Mouse (Mus musculus): ENCODE results near the gene Hilpda. TPM values are rescaled to one million over a fixed set of nuclear protein-coding genes. Genes with fewer than 3 reads are reported as not detected.

The Hilpda gene
- 4.0 TPM for polyA plus RNA-seq (2014; fragmentation: Illumina TruSeq; extraction: RNeasy Lipid Tissue Mini Kit (QIAGEN cat#74804); ENCODE audit: low replicate concordance)

GRCm38 (mm10) chr6:29272312-29273072 is at the start of gene Hilpda:
Gene Hilpda, plus strand, starts transcription at chr6:29272488.

DNA sequence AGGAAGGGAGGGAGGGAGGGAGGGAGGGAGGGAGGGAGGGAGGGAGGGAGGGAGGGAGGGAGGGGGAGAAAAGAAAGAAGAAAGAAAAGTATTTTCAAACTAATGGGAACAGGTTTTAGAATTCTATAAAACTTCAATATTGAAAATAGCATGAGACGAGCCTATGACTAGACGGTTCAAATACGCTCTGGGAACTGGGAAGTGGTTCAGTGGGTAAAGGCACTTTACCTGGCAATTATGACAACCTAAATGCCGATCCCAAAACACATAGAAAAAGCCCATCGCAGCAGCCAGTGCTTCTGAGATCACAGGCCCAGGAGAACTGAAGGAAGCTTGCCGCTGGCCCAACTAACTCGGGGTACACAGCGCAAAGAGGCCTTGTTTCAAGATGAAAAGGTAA is 7.0 kb downstream of the Hilpda start, which contains the start of gene Fam71f2:
Gene Fam71f2, plus strand, starts transcription at position 301 of the 400 bp plus-strand sequence.

DNA sequence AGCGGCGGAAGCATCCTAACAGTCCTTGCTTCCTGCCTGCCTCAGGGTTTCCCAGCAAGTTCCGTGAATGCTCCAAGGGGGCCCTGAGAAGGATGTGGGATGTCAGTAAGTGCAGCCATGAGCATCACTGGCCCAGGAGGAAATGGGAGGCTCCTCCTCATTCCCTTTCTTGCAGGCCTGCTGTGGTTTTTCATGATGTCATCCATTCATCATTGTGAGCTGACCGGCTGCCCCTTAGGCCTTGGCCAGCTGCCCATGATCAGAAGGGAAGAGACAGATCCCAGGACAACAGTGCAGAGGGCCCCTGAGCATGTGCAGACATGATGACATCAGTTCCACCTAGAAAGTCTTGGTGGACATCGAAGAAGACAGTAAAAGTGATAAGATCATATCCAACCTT is 46.6 kb downstream of the Hilpda start, which contains the start of gene Fam71f1:
Gene Fam71f1, plus strand, starts transcription at position 262 of the 400 bp plus-strand sequence.

Other genes with a start within 250 kb of the Hilpda start
- gene Lep, start 212.3 kb upstream of the Hilpda start, polyA plus RNA-seq (2014; fragmentation: Illumina TruSeq; extraction: RNeasy Lipid Tissue Mini Kit (QIAGEN cat#74804); ENCODE audit: low replicate concordance), result 0.82 TPM
- 27.5 TPM for gene Rbm28, start 107.5 kb upstream of the Hilpda start, polyA plus RNA-seq (2014; fragmentation: Illumina TruSeq; extraction: RNeasy Lipid Tissue Mini Kit (QIAGEN cat#74804); ENCODE audit: low replicate concordance)
- gene Prrt4, start 92.9 kb upstream of the Hilpda start, polyA plus RNA-seq (2014; fragmentation: Illumina TruSeq; extraction: RNeasy Lipid Tissue Mini Kit (QIAGEN cat#74804); ENCODE audit: low replicate concordance), result not detected
- gene Impdh1, start 56.1 kb upstream of the Hilpda start, polyA plus RNA-seq (2014; fragmentation: Illumina TruSeq; extraction: RNeasy Lipid Tissue Mini Kit (QIAGEN cat#74804); ENCODE audit: low replicate concordance), result 0.78 TPM
- gene Fam71f2, start 7.1 kb downstream of the Hilpda start, polyA plus RNA-seq (2014; fragmentation: Illumina TruSeq; extraction: RNeasy Lipid Tissue Mini Kit (QIAGEN cat#74804); ENCODE audit: low replicate concordance), result not detected
- gene Fam71f1, start 46.7 kb downstream of the Hilpda start, polyA plus RNA-seq (2014; fragmentation: Illumina TruSeq; extraction: RNeasy Lipid Tissue Mini Kit (QIAGEN cat#74804); ENCODE audit: low replicate concordance), result not detected
- gene Calu, start 75.6 kb downstream of the Hilpda start, polyA plus RNA-seq (2014; fragmentation: Illumina TruSeq; extraction: RNeasy Lipid Tissue Mini Kit (QIAGEN cat#74804); ENCODE audit: low replicate concordance), result 238 TPM
- gene Opn1sw, start 116.0 kb downstream of the Hilpda start, polyA plus RNA-seq (2014; fragmentation: Illumina TruSeq; extraction: RNeasy Lipid Tissue Mini Kit (QIAGEN cat#74804); ENCODE audit: low replicate concordance), result not detected
- gene Ccdc136, start 123.8 kb downstream of the Hilpda start, polyA plus RNA-seq (2014; fragmentation: Illumina TruSeq; extraction: RNeasy Lipid Tissue Mini Kit (QIAGEN cat#74804); ENCODE audit: low replicate concordance), result 0.11 TPM
- not detected for gene Flnc, start 160.8 kb downstream of the Hilpda start, polyA plus RNA-seq (2014; fragmentation: Illumina TruSeq; extraction: RNeasy Lipid Tissue Mini Kit (QIAGEN cat#74804); ENCODE audit: low replicate concordance)
- 14.5 TPM for gene Atp6v1f, start 195.2 kb downstream of the Hilpda start, polyA plus RNA-seq (2014; fragmentation: Illumina TruSeq; extraction: RNeasy Lipid Tissue Mini Kit (QIAGEN cat#74804); ENCODE audit: low replicate concordance)
- not detected for gene Atp6v1fnb, start 198.9 kb downstream of the Hilpda start, polyA plus RNA-seq (2014; fragmentation: Illumina TruSeq; extraction: RNeasy Lipid Tissue Mini Kit (QIAGEN cat#74804); ENCODE audit: low replicate concordance)
- gene Kcp, start 235.5 kb downstream of the Hilpda start, polyA plus RNA-seq (2014; fragmentation: Illumina TruSeq; extraction: RNeasy Lipid Tissue Mini Kit (QIAGEN cat#74804); ENCODE audit: low replicate concordance), result not detected

Measured in small intestine, adult 10 weeks (tissue).